Mouse (Mus musculus) heart, postnatal 0 days (tissue): Measurements from ENCODE around the gene Lrrc7.

Experiments
- CTCF ChIP-seq: IDR thresholded peaks from 2 replicates; pipeline ENCODE4 v1.5.1; 2016; ENCODE audit warnings: antibody characterized with exemption, control low read depth, low read depth
- EP300 ChIP-seq: IDR thresholded peaks from 2 replicates; pipeline ENCODE4 v1.6.1; 2016; ENCODE audit warnings: antibody characterized with exemption, low read depth

DNA sequence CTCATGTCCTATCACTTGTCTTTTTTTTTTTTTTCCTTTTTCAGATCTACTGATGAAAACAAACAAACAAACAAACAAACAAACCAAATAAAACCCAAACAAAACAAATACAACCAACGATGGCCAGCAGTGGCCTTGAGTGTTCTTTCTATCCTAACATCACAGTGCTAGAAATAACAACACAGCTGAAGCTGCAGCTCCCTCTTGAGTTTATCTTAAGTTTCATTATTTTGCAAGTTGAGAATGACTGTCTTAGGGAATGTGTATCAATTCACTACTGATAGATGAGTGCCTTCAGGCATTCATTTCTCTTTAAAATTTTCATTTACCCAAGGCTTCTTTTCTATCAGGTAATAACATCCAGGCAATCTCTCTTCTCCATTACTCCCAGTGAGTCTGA lies 291.1 kb downstream of the Lrrc7 start:
- TF ChIP-seq CTCF (no peak), EP300 (no peak)
